Mouse (Mus musculus): ENCODE measurements at regions not wholly inside any gene's neighbourhood (a gene's known extent, or its start where the extent isn't known, plus 50 kb on each side); places are given as distances from the start of the nearest gene placed in this dataset.

DNA sequence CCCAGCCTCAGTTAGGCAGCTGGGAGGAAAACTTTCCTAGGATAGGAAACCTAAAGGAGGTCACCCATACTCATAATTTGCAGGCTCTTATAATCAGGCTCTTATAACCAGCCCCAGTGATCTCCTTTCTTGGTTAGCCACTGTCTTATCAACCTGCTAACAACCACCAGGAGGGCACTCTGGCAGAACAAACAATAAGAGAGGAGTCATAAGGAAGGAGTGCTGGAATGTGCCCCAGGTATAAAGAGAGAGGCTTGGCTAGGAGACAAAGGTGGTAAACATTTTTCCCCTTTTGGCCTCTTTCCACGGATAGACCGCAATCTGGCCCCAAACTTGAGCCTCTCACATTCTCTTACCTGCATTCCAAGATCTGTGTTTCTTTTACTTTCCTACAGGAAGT lies 189.4 kb upstream of the Acvr2a start:
- Histone ChIP-seq H3K27ac (ENCODE audit: insufficient read depth, low read length) (no peak overlapping the region), H3K4me3 (ENCODE audit: insufficient read depth, low read length) (no peak overlapping the region), H3K4me1 (ENCODE audit: control insufficient read depth, insufficient read depth, low read length) (peaks cover 5% of the 10 kb centered on the region; the same call in 1 of the 2 replicates)
- TF ChIP-seq CTCF (IDR thresholded peaks at IDR 0.05; ENCODE audit: extremely low read depth, insufficient read depth, low read length) = no peak
- no peak for TF ChIP-seq POLR2A (IDR thresholded peaks at IDR 0.05; ENCODE audit: extremely low read depth, insufficient read depth, low read length)

DNA sequence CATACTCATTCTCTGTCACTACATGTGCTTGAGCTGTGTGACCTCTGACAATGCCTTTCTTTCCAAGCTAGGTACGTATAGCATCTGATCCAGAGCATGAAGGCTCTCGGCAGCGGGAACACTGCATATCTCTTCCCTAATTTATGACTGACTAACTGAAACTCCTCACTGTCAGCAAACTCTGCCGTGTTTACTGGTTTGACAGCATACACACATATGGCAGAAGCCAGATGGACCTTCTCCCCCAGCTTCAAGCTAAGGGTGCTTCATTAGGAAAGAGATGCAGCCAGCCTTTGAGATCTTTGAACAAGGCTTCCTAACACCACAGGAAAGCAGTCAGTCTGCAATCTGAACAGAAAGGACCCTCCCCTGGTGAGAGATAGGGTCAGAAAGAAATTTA lies 186.9 kb upstream of the Acvr2a start:
- peaks cover 6% of the 10 kb centered on the region; the same call in 1 of the 2 replicates for H3K4me1 ChIP-seq (ENCODE audit: control insufficient read depth, insufficient read depth, low read length)
- no peak for TF ChIP-seq CTCF (IDR thresholded peaks at IDR 0.05; ENCODE audit: extremely low read depth, insufficient read depth, low read length)
- TF ChIP-seq POLR2A (IDR thresholded peaks at IDR 0.05; ENCODE audit: extremely low read depth, insufficient read depth, low read length) = no peak
- no peak overlapping the region for H3K4me3 ChIP-seq (ENCODE audit: insufficient read depth, low read length)
- H3K27ac ChIP-seq (ENCODE audit: insufficient read depth, low read length) = no peak overlapping the region

DNA sequence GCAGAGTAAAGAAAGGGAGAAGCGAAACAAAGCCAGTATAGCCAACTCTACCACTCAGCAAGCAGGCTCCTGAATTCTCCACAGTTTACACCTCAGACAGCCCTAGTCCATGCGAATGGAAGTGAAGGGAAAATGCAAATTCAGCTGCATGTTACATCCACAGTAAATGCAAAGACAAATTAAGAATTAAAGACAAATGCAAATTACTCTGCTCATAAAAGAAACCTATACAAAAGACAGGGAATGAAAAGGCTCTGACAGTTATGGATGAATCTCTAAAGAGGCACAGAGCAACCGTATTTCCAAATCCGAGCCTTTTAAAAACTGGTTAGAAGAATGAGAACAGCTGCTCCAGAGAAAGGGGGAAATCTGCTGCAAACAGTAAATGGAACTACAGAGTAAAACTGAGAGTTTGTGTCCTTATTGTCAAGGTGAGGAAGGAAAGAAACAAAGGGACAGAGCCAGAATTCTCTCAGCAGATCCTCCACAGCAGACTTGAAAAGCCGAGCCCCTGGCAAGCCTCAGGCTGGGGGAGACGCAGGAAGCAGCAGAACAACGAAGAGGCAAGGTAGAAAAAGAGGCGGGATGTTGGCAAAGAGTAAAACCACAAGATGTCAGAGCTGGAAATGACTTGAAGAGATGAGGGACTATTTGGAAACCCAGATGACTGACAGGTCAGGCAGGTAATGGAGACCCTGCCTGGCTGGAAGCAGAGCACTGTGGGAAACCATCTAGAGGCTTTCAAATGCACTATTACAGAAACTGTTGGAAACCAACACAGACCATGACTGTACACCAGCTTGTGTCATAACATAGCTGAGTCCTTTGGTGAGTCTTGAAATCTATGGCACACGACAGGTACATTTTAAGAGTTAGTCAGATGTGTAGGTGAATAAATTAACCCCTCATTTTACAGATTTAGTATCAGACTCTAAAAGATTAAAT lies 184.5 kb upstream of the Acvr2a start:
- Histone ChIP-seq H3K4me3 (ENCODE audit: insufficient read depth, low read length) (no peak overlapping the region), H3K27ac (ENCODE audit: insufficient read depth, low read length) (no peak overlapping the region), H3K4me1 (ENCODE audit: control insufficient read depth, insufficient read depth, low read length) (peaks cover 5% of the 10 kb centered on the region; the same call in 1 of the 2 replicates)
- no peak for TF ChIP-seq CTCF (IDR thresholded peaks at IDR 0.05; ENCODE audit: extremely low read depth, insufficient read depth, low read length)

DNA sequence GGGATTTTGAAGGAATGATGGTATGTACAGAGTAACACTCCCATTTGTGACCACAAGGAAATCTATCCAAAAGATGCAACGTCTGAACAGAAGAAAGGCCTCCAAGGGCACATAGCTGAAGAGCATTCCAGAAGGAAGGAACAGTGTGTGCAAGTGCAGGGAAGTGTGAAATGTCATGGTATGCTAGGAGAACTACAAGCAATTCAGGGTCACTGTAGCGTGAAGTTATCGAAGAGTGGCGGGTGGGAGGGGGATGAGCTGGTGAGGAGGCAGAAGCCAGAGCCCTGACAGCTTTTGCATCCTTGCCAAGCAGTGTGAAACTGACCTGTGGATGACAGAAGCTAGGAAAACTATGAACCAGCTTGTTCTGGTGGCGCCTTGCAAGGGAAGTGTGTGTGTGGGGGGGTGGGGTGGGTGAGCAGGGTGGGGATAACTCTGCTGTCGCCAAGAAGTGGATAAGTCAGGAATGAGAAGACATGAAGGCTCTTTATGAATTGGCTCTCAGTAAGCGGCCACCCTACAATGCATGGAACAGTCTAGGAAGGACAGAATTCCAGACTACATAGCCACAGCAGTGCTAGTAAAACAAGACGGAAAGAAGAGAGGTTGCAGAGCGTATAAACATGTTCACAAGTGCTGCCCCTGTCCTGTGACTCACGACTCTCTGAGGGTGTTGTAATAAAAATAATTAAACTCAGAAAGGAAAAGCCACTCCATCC lies 179.3 kb upstream of the Acvr2a start:
- no peak overlapping the region for H3K4me3 ChIP-seq (ENCODE audit: insufficient read depth, low read length)
- no peak for TF ChIP-seq CTCF (IDR thresholded peaks at IDR 0.05; ENCODE audit: extremely low read depth, insufficient read depth, low read length)
- no peak for TF ChIP-seq POLR2A (IDR thresholded peaks at IDR 0.05; ENCODE audit: extremely low read depth, insufficient read depth, low read length)
- H3K27ac ChIP-seq (ENCODE audit: insufficient read depth, low read length) = no peak overlapping the region
- H3K4me1 ChIP-seq (ENCODE audit: control insufficient read depth, insufficient read depth, low read length) = no peaks in the 10 kb centered on the region; the same call in 1 of the 2 replicates

DNA sequence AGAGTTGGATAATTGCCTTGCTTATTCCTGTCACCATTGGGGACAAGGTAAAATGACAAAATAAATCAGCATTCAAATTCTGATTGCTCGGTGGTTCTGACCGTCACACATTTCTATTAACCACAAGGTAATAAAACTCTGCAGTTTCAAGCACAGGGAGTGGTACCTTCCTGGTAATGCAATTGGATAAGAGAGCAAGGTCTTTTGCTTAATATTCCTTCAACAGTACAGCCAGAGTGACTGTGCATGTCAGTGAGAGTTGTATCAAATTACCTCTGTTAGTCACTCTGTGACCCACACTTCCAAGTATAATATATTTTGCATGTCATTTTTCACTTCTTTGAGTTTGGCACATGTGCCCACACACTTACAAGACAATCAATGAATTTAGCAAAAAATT lies 177.8 kb upstream of the Acvr2a start:
- TF ChIP-seq CTCF (IDR thresholded peaks at IDR 0.05; ENCODE audit: extremely low read depth, insufficient read depth, low read length) (no peak), POLR2A (IDR thresholded peaks at IDR 0.05; ENCODE audit: extremely low read depth, insufficient read depth, low read length) (no peak)
- no peak overlapping the region for H3K27ac ChIP-seq (ENCODE audit: insufficient read depth, low read length)
- H3K4me1 ChIP-seq (ENCODE audit: control insufficient read depth, insufficient read depth, low read length) = no peaks in the 10 kb centered on the region
- no peak overlapping the region for H3K4me3 ChIP-seq (ENCODE audit: insufficient read depth, low read length)

DNA sequence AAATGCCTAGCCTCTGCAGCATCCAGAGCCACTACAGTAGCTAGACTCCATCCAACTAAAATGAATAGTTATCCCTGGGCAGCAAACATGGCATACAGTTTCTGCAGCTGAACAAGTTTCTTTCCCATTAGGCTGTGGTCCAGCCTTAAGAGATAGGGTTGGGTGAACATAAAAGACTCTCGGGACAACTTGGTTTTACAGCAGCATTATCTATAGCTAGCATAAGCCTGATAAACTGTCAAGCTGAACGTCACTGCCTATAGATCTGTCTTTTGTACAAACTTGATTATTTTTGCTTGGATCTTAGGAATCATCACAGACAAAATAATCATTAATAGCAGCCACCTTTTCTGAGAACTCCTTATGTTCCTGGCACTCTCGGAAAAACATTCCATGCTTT lies 169.8 kb upstream of the Acvr2a start:
- Histone ChIP-seq H3K27ac (ENCODE audit: insufficient read depth, low read length) (no peak overlapping the region), H3K4me3 (ENCODE audit: insufficient read depth, low read length) (no peak overlapping the region), H3K4me1 (ENCODE audit: control insufficient read depth, insufficient read depth, low read length) (no peaks in the 10 kb centered on the region)
- no peak for TF ChIP-seq CTCF (IDR thresholded peaks at IDR 0.05; ENCODE audit: extremely low read depth, insufficient read depth, low read length)
- TF ChIP-seq POLR2A (IDR thresholded peaks at IDR 0.05; ENCODE audit: extremely low read depth, insufficient read depth, low read length) = no peak

DNA sequence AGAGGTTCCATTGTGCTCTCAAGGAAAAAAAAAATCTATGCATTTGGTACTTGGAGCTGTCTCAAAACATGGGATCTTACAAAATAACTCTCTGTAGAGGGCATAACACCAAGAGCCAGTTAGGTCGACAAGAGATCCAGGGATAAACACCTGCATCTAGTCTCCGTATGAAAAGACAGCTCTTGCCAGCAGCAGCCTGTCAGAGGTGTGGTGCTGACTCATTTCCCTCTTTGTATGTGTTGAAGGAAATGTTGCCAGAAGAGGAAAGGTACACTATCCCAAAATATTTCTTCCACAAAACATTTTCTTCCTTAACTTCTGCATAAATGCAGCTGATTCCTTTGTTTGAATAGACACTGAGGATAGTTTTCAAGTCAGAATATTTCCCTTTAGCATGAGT lies 163.6 kb upstream of the Acvr2a start:
- TF ChIP-seq POLR2A (IDR thresholded peaks at IDR 0.05; ENCODE audit: extremely low read depth, insufficient read depth, low read length) (no peak), CTCF (IDR thresholded peaks at IDR 0.05; ENCODE audit: extremely low read depth, insufficient read depth, low read length) (no peak)

DNA sequence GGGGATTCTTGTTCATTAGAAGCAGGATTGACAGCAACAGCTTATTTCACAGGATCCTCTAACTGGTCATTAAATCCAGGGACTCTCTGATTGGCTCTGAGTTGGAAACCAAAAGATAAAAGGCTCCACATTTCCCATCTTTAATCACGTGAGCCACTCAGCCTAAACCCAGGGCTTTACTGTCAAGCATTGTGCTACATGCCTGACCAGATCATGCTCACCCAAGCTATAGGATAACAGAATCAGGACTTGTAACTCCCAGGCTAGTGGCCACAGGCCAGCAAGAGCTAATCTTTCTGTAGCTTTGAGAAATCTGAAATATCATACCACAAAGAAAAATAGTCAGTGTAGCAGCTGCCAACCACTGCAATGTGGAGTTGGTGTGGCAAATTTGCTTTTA lies 152.7 kb upstream of the Acvr2a start:
- no peak overlapping the region for H3K27ac ChIP-seq (ENCODE audit: insufficient read depth, low read length)
- no peaks in the 10 kb centered on the region for H3K4me1 ChIP-seq (ENCODE audit: control insufficient read depth, insufficient read depth, low read length)
- H3K4me3 ChIP-seq (ENCODE audit: insufficient read depth, low read length) = no peak overlapping the region
- TF ChIP-seq POLR2A (IDR thresholded peaks at IDR 0.05; ENCODE audit: extremely low read depth, insufficient read depth, low read length) (no peak), CTCF (IDR thresholded peaks at IDR 0.05; ENCODE audit: extremely low read depth, insufficient read depth, low read length) (no peak)

More for the DNA sequence above, 163.6 kb upstream of the Acvr2a start:
- no peak overlapping the region for H3K4me3 ChIP-seq (ENCODE audit: insufficient read depth, low read length)
- no peak overlapping the region for H3K27ac ChIP-seq (ENCODE audit: insufficient read depth, low read length)
- no peaks in the 10 kb centered on the region; the same call in 1 of the 2 replicates for H3K4me1 ChIP-seq (ENCODE audit: control insufficient read depth, insufficient read depth, low read length)

DNA sequence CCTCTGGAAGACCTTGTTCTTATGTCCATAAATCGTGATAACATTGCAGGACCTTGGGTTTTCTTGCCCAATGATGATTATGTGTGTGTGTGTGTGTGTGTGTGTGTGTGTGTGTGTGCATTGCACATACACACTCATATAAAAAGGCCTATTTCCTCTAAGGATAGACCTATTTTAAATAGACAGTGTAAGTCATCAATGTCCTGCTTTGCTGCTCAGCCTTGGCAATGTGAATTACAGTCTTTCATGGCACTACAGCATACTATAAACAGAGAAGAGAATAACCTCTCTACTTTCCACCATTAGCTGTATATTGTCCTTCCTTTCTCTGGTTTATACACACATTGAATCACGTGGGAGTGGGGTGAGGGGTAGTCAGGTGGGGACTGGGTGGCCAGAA lies 148.8 kb upstream of the Acvr2a start:
- Histone ChIP-seq H3K27ac (ENCODE audit: insufficient read depth, low read length) (no peak overlapping the region), H3K4me1 (ENCODE audit: control insufficient read depth, insufficient read depth, low read length) (no peaks in the 10 kb centered on the region), H3K4me3 (ENCODE audit: insufficient read depth, low read length) (no peak overlapping the region)
- no peak for TF ChIP-seq POLR2A (IDR thresholded peaks at IDR 0.05; ENCODE audit: extremely low read depth, insufficient read depth, low read length)
- TF ChIP-seq CTCF (IDR thresholded peaks at IDR 0.05; ENCODE audit: extremely low read depth, insufficient read depth, low read length) = no peak

Data from cortical plate, adult 2 months (tissue).